Mouse (Mus musculus): Measurements from ENCODE around the gene Arrdc4. TPM values are rescaled to one million over a fixed set of nuclear protein-coding genes. Genes with fewer than 3 reads are reported as not detected.

Arrdc4 gene
- total RNA-seq, 1 experiment from 2014 or later: 16.9 TPM

- no peak for ATAC-seq (replicated peaks; ENCODE audit: insufficient number of reproducible peaks, low FRiP score, low TSS enrichment, poor library complexity, severe bottlenecking)
These were observed 31.5 kb downstream of the Arrdc4 start for GRCm38 (mm10) chr7:68717498-68717897.

GRCm38 (mm10) chr7:68716926-68717325 is 32.1 kb downstream of the Arrdc4 start:
- 0 out of 2 replicates have a peak, but pooled peaks have one; percentile 22 for ATAC-seq (replicated peaks; ENCODE audit: insufficient number of reproducible peaks, low FRiP score, low TSS enrichment, poor library complexity, severe bottlenecking)

- ATAC-seq (replicated peaks; ENCODE audit: insufficient number of reproducible peaks, low FRiP score, low TSS enrichment, poor library complexity, severe bottlenecking): no peak
These were observed 36.1 kb downstream of the Arrdc4 start for GRCm38 (mm10) chr7:68712928-68713327.

- ATAC-seq (replicated peaks; ENCODE audit: insufficient number of reproducible peaks, low FRiP score, low TSS enrichment, poor library complexity, severe bottlenecking): no peak
These were observed 36.6 kb downstream of the Arrdc4 start for GRCm38 (mm10) chr7:68712425-68712824.

GRCm38 (mm10) chr7:68709319-68709573 is 39.8 kb downstream of the Arrdc4 start:
- no peak for ATAC-seq (replicated peaks; ENCODE audit: insufficient number of reproducible peaks, low FRiP score, low TSS enrichment, poor library complexity, severe bottlenecking)

GRCm38 (mm10) chr7:68708563-68709318 is 40.3 kb downstream of the Arrdc4 start:
- ATAC-seq (replicated peaks; ENCODE audit: insufficient number of reproducible peaks, low FRiP score, low TSS enrichment, poor library complexity, severe bottlenecking): no peak

GRCm38 (mm10) chr7:68705162-68705561 is 43.9 kb downstream of the Arrdc4 start:
- ATAC-seq (replicated peaks; ENCODE audit: insufficient number of reproducible peaks, low FRiP score, low TSS enrichment, poor library complexity, severe bottlenecking): no peak

- no peak for ATAC-seq (replicated peaks; ENCODE audit: insufficient number of reproducible peaks, low FRiP score, low TSS enrichment, poor library complexity, severe bottlenecking)
These were observed 51.7 kb downstream of the Arrdc4 start for GRCm38 (mm10) chr7:68697313-68697712.

- no peak for ATAC-seq (replicated peaks; ENCODE audit: insufficient number of reproducible peaks, low FRiP score, low TSS enrichment, poor library complexity, severe bottlenecking)
These were observed 52.1 kb downstream of the Arrdc4 start for GRCm38 (mm10) chr7:68696908-68697307.

- ATAC-seq (replicated peaks; ENCODE audit: insufficient number of reproducible peaks, low FRiP score, low TSS enrichment, poor library complexity, severe bottlenecking): no peak
These were observed 52.6 kb downstream of the Arrdc4 start for GRCm38 (mm10) chr7:68696446-68696845.

GRCm38 (mm10) chr7:68692731-68693130 is 56.3 kb downstream of the Arrdc4 start:
- ATAC-seq (replicated peaks; ENCODE audit: insufficient number of reproducible peaks, low FRiP score, low TSS enrichment, poor library complexity, severe bottlenecking): no peak

- ATAC-seq (replicated peaks; ENCODE audit: insufficient number of reproducible peaks, low FRiP score, low TSS enrichment, poor library complexity, severe bottlenecking): no peak
These were observed 57.6 kb downstream of the Arrdc4 start for GRCm38 (mm10) chr7:68691454-68691853.

- no peak for ATAC-seq (replicated peaks; ENCODE audit: insufficient number of reproducible peaks, low FRiP score, low TSS enrichment, poor library complexity, severe bottlenecking)
These were observed 61.9 kb downstream of the Arrdc4 start for GRCm38 (mm10) chr7:68687140-68687611.
